Mouse (Mus musculus): ENCODE measurements around the gene Cdipt. TPM values are rescaled to one million over a fixed set of nuclear protein-coding genes. Genes with fewer than 3 reads are reported as not detected.

Gene Cdipt
- 33.2 and 37.4 TPM in 2 replicates for polyA plus RNA-seq (2015; fragmentation: Nextera tagmentation; extraction: Ambion mirVana)

DNA sequence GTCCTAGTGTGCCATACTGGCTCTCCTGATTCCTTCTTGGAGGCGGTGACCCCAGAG, at the start of gene Cdipt:
TSS of gene Cdipt (plus strand) at position 22 of the 57 bp plus-strand sequence.
- TF ChIP-seq CTCF (IDR thresholded peaks at IDR 0.05; ENCODE audit: low read depth) (no peak), EP300 (IDR thresholded peaks at IDR 0.05; ENCODE audit: low read depth) (no peak)
- peak within 1 kb of the TSS; percentile 93 for H3K4me3 ChIP-seq (ENCODE audit: low read depth, low read length)
- H3K27me3 ChIP-seq (ENCODE audit: insufficient read depth, low read length), result no peaks in the 10 kb centered on the region
- H3K27ac ChIP-seq (ENCODE audit: low read depth), result peak within 1 kb of the TSS; percentile 95
- WGBS (ENCODE audit: insufficient replicate concordance), result 0% methylated on average over 1 of the region's 1 CpGs
- H3K36me3 ChIP-seq (replicated peaks; ENCODE audit: insufficient read depth, low read length), result peaks cover 23% of the 10 kb centered on the region
- H3K9ac ChIP-seq (replicated peaks), result peak within 1 kb of the TSS; percentile 95
- no peaks in the 10 kb centered on the region for H3K9me3 ChIP-seq (ENCODE audit: low read length)
- H3K4me2 ChIP-seq (ENCODE audit: low read depth, low read length), result peak within 1 kb of the TSS; percentile 91
- ATAC-seq, result no peak
- no peak for DNase-seq
- peaks cover 23% of the 10 kb centered on the region for H3K4me1 ChIP-seq (ENCODE audit: insufficient read depth)

DNA sequence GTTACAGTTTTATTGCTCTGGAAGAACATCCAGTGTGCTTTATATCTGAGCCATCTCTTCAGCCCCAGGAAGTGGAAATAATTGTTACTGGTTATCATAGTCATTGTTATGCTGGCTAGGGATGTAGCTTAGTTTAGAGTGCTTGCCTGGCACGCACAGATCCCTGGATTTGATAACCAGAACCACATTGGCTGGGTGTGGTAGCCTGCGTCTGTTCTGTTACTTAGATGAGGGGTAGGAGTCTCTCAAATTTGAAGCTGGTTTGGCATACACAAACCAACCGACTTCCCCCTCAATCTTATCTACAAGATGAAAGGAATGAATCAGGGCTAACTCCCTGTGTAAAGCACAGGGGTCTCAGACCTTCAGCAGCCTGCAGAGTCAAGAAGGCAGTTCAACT, 49.4 kb upstream of the Cdipt start:
- DNase-seq (no peak), ATAC-seq (no peak)
- Histone ChIP-seq H3K9me3 (ENCODE audit: low read length) (no peaks in the 10 kb centered on the region), H3K4me2 (ENCODE audit: low read depth, low read length) (no peak overlapping the region), H3K4me3 (ENCODE audit: low read depth, low read length) (no peak overlapping the region), H3K27ac (ENCODE audit: low read depth) (no peak overlapping the region), H3K36me3 (replicated peaks; ENCODE audit: insufficient read depth, low read length) (peaks cover 2% of the 10 kb centered on the region; the same call in 1 of the 2 replicates), H3K4me1 (ENCODE audit: insufficient read depth) (peaks cover 25% of the 10 kb centered on the region), H3K9ac (replicated peaks) (no peak overlapping the region), H3K27me3 (ENCODE audit: insufficient read depth, low read length) (no peaks in the 10 kb centered on the region)
- WGBS (ENCODE audit: insufficient replicate concordance), result 39% methylated on average over 3 of the region's 3 CpGs
- TF ChIP-seq EP300 (IDR thresholded peaks at IDR 0.05; ENCODE audit: low read depth) (no peak), CTCF (IDR thresholded peaks at IDR 0.05; ENCODE audit: low read depth) (no peak)

DNA sequence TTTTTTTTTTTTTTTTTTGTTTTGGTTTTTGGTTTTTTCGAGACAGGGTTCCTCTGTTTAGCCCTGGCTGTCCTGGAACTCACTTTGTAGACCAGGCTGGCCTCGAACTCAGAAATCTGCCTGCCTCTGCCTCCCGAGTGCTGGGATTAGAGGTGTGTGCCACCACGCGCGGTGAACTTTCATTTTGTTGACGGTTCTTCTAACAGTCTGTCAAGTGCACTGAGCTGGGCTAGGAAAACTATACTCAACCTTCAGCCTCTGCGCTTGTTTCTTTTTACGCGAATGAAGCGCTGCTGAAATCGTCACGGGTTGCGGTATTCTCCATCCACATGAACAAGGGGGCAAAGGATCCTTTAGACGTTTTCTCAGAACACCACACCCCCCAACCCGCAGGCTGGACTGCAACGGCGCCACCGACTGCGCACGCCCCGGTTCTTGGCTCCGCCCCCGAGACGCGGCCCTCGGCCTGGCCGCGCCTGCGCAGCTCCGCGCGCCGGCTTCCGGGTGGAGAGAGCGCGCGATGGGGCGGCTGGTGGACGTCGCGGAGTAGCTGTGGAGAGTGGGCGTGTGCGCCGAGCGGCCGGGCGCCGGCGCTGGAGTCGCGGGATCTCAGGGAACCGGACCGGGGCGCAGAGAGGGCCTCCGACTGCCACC, 47.2 kb upstream of the Cdipt start, which contains the start of gene Kctd13:
TSS of gene Kctd13 (plus strand) at position 496 of the 654 bp plus-strand sequence.
- Histone ChIP-seq H3K9me3 (ENCODE audit: low read length) (no peaks in the 10 kb centered on the region), H3K9ac (replicated peaks) (peak within 1 kb of the TSS; percentile 95), H3K27ac (ENCODE audit: low read depth) (peak within 1 kb of the TSS; percentile 71), H3K36me3 (replicated peaks; ENCODE audit: insufficient read depth, low read length) (peaks cover 5% of the 10 kb centered on the region; the same call in 1 of the 2 replicates), H3K4me1 (ENCODE audit: insufficient read depth) (peaks cover 25% of the 10 kb centered on the region), H3K4me3 (ENCODE audit: low read depth, low read length) (peak within 1 kb of the TSS; percentile 89), H3K4me2 (ENCODE audit: low read depth, low read length) (peak within 1 kb of the TSS; percentile 100), H3K27me3 (ENCODE audit: insufficient read depth, low read length) (no peaks in the 10 kb centered on the region)
- TF ChIP-seq CTCF (IDR thresholded peaks at IDR 0.05; ENCODE audit: low read depth) (no peak), EP300 (IDR thresholded peaks at IDR 0.05; ENCODE audit: low read depth) (no peak)
- WGBS (ENCODE audit: insufficient replicate concordance), result under 1% methylated on average over 54 of the region's 56 CpGs
- DNase-seq (peak; percentile 96), ATAC-seq (peak; percentile 97)

DNA sequence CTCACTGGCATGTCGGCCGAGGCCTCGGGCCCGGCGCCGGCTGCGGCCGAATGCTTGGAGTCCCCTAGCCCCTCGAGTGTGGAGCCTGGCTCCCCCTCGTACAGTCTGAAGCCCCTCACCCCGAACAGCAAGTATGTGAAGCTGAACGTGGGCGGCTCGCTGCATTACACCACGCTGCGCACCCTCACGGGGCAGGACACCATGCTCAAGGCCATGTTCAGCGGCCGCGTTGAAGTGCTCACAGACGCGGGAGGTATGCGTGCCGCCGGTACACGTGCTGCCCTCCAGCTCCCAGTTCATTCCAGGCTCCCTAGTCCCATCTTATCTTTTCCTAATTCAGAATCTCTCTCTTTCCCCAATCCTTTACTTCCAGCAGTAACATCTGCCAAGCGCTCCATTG, 46.7 kb upstream of the Cdipt start:
- DNase-seq, result no peak
- H3K9me3 ChIP-seq (ENCODE audit: low read length), result no peaks in the 10 kb centered on the region
- peak overlapping the region; percentile 100 for H3K4me2 ChIP-seq (ENCODE audit: low read depth, low read length)
- H3K9ac ChIP-seq (replicated peaks), result peak overlapping the region; percentile 95
- TF ChIP-seq CTCF (IDR thresholded peaks at IDR 0.05; ENCODE audit: low read depth) (no peak), EP300 (IDR thresholded peaks at IDR 0.05; ENCODE audit: low read depth) (no peak)
- H3K27ac ChIP-seq (ENCODE audit: low read depth), result peak overlapping the region; percentile 71
- peaks cover 5% of the 10 kb centered on the region; the same call in 1 of the 2 replicates for H3K36me3 ChIP-seq (replicated peaks; ENCODE audit: insufficient read depth, low read length)
- WGBS (ENCODE audit: insufficient replicate concordance), result 1% methylated on average over 27 of the region's 27 CpGs
- peaks cover 19% of the 10 kb centered on the region for H3K4me1 ChIP-seq (ENCODE audit: insufficient read depth)
- no peaks in the 10 kb centered on the region for H3K27me3 ChIP-seq (ENCODE audit: insufficient read depth, low read length)
- H3K4me3 ChIP-seq (ENCODE audit: low read depth, low read length), result peak overlapping the region; percentile 89
- ATAC-seq, result peak; percentile 63

DNA sequence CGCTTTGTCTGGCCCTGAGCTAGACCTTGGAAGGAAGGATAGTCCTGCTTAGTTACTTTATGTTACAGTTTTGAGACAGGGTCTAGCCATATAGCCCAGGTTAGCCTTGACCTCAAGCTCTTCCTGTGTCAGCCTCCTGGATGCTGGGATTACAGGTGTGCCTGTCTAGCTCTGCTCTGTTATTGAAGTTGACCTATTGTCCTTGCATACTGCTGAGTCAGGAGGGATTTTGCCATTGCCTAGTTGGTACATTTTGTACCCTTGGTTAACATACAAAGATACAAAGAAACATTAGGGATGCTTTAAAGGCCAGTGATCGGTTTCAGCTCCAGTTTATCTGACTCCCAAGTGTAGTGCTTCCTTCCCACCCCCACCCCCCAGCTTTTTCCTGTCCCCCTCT, 43.1 kb upstream of the Cdipt start:
- no peak for ATAC-seq
- no peak for DNase-seq
- WGBS (ENCODE audit: insufficient replicate concordance), result 76% methylated on average over 2 of the region's 2 CpGs

DNA sequence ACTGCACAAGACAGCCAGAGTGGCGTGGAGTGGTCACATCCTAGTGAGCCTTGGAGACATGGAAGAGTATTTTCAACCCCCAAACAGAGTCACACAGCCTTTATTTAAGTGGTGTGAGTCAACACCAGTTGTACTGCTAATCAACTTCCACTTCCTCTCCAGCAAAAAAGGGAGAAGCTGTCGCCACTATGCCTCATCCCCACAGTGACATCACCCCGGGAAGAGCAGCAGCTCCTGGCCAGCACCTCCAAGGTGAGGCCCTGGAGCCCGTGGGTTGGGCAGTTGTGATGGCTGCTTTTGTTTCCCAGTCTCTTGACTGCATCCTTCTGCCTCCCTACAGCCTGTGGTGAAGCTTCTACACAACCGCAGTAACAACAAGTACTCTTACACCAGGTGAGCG, 34.5 kb upstream of the Cdipt start:
- Histone ChIP-seq H3K27me3 (ENCODE audit: insufficient read depth, low read length) (no peaks in the 10 kb centered on the region), H3K9me3 (ENCODE audit: low read length) (no peaks in the 10 kb centered on the region), H3K4me2 (ENCODE audit: low read depth, low read length) (no peak overlapping the region), H3K4me1 (ENCODE audit: insufficient read depth) (no peaks in the 10 kb centered on the region), H3K4me3 (ENCODE audit: low read depth, low read length) (no peak overlapping the region), H3K36me3 (replicated peaks; ENCODE audit: insufficient read depth, low read length) (peaks cover 12% of the 10 kb centered on the region; the same call in 1 of the 2 replicates), H3K9ac (replicated peaks) (no peak overlapping the region), H3K27ac (ENCODE audit: low read depth) (no peak overlapping the region)
- DNase-seq (no peak), ATAC-seq (no peak)
- WGBS (ENCODE audit: insufficient replicate concordance), result 53% methylated on average over 6 of the region's 6 CpGs
- TF ChIP-seq EP300 (IDR thresholded peaks at IDR 0.05; ENCODE audit: low read depth) (no peak), CTCF (IDR thresholded peaks at IDR 0.05; ENCODE audit: low read depth) (no peak)

More for the DNA sequence above, 43.1 kb upstream of the Cdipt start:
- Histone ChIP-seq H3K27ac (ENCODE audit: low read depth) (peak overlapping the region; percentile 29; the same call in 1 of the 2 replicates), H3K27me3 (ENCODE audit: insufficient read depth, low read length) (no peaks in the 10 kb centered on the region), H3K9ac (replicated peaks) (no peak overlapping the region), H3K9me3 (ENCODE audit: low read length) (no peaks in the 10 kb centered on the region), H3K4me3 (ENCODE audit: low read depth, low read length) (no peak overlapping the region), H3K4me2 (ENCODE audit: low read depth, low read length) (no peak overlapping the region), H3K36me3 (replicated peaks; ENCODE audit: insufficient read depth, low read length) (peaks cover 8% of the 10 kb centered on the region; the same call in 1 of the 2 replicates), H3K4me1 (ENCODE audit: insufficient read depth) (peaks cover 14% of the 10 kb centered on the region)
- TF ChIP-seq EP300 (IDR thresholded peaks at IDR 0.05; ENCODE audit: low read depth) (peak; percentile 36; the same call in 1 of the 2 replicates), CTCF (IDR thresholded peaks at IDR 0.05; ENCODE audit: low read depth) (no peak)

Measured in liver, postnatal 0 days (tissue).